Mouse (Mus musculus): ENCODE measurements at regions not wholly inside any gene's neighbourhood (a gene's known extent, or its start where the extent isn't known, plus 50 kb on each side); places are given as distances from the start of the nearest gene placed in this dataset.

GRCm38 (mm10) chr8:8418929-8419328 lies 242.1 kb downstream of the Efnb2 start:
- no peaks in the 10 kb centered on the region for H3K36me3 ChIP-seq (replicated peaks; ENCODE audit: control insufficient read depth, insufficient read depth, low read depth)
- H3K4me2 ChIP-seq (ENCODE audit: low read depth), result no peak overlapping the region
- H3K9ac ChIP-seq (replicated peaks), result no peak overlapping the region
- no peak for TF ChIP-seq EP300 (IDR thresholded peaks at IDR 0.05; ENCODE audit: low read depth)
- no peak for TF ChIP-seq CTCF (IDR thresholded peaks at IDR 0.05; ENCODE audit: low read depth)
- no peaks in the 10 kb centered on the region for H3K27me3 ChIP-seq (ENCODE audit: control insufficient read depth, insufficient read depth, low read length)
- WGBS (ENCODE audit: insufficient replicate concordance), result 64% methylated on average over 6 of the region's 6 CpGs
- ATAC-seq (ENCODE audit: insufficient read depth) (no peak), DNase-seq (ENCODE audit: low read depth in 3 of 3, low spot score in 3 of 3) (no peak)
- H3K4me1 ChIP-seq (replicated peaks; ENCODE audit: control insufficient read depth in 2 of 2, insufficient read depth in 2 of 2, low read length in 1 of 2), result no peaks in the 10 kb centered on the region
- H3K27ac ChIP-seq, result no peak overlapping the region
- no peaks in the 10 kb centered on the region for H3K9me3 ChIP-seq (ENCODE audit: control insufficient read depth, low read length)
- no peak overlapping the region for H3K4me3 ChIP-seq (ENCODE audit: insufficient read depth in 1 of 2, low read depth in 2 of 2, low read length in 2 of 2)

- DNase-seq (ENCODE audit: low read depth in 3 of 3, low spot score in 3 of 3) (no peak), ATAC-seq (ENCODE audit: insufficient read depth) (no peak)
- no peak overlapping the region for H3K4me2 ChIP-seq (ENCODE audit: low read depth)
- H3K4me1 ChIP-seq (replicated peaks; ENCODE audit: control insufficient read depth in 2 of 2, insufficient read depth in 2 of 2, low read length in 1 of 2), result no peaks in the 10 kb centered on the region
- no peaks in the 10 kb centered on the region for H3K36me3 ChIP-seq (replicated peaks; ENCODE audit: control insufficient read depth, insufficient read depth, low read depth)
- H3K9me3 ChIP-seq (ENCODE audit: control insufficient read depth, low read length), result no peaks in the 10 kb centered on the region
- no peak overlapping the region for H3K4me3 ChIP-seq (ENCODE audit: insufficient read depth in 1 of 2, low read depth in 2 of 2, low read length in 2 of 2)
- no peak overlapping the region for H3K27ac ChIP-seq
- WGBS (ENCODE audit: insufficient replicate concordance), result 48% methylated on average over 2 of the region's 2 CpGs
- no peak overlapping the region for H3K9ac ChIP-seq (replicated peaks)
- H3K27me3 ChIP-seq (ENCODE audit: control insufficient read depth, insufficient read depth, low read length), result no peaks in the 10 kb centered on the region
- TF ChIP-seq CTCF (IDR thresholded peaks at IDR 0.05; ENCODE audit: low read depth), result no peak
- no peak for TF ChIP-seq EP300 (IDR thresholded peaks at IDR 0.05; ENCODE audit: low read depth)
Observed at GRCm38 (mm10) chr8:8418525-8418924, 242.5 kb downstream of the Efnb2 start.

GRCm38 (mm10) chr8:8416092-8416701 lies 244.8 kb downstream of the Efnb2 start:
- TF ChIP-seq CTCF (IDR thresholded peaks at IDR 0.05; ENCODE audit: low read depth) (no peak), EP300 (IDR thresholded peaks at IDR 0.05; ENCODE audit: low read depth) (no peak)
- 50% methylated on average over 10 of the region's 10 CpGs for WGBS (ENCODE audit: insufficient replicate concordance)
- Histone ChIP-seq H3K27ac (no peak overlapping the region), H3K9me3 (ENCODE audit: control insufficient read depth, low read length) (no peaks in the 10 kb centered on the region), H3K4me2 (ENCODE audit: low read depth) (no peak overlapping the region), H3K4me3 (ENCODE audit: insufficient read depth in 1 of 2, low read depth in 2 of 2, low read length in 2 of 2) (no peak overlapping the region), H3K36me3 (replicated peaks; ENCODE audit: control insufficient read depth, insufficient read depth, low read depth) (no peaks in the 10 kb centered on the region), H3K4me1 (replicated peaks; ENCODE audit: control insufficient read depth in 2 of 2, insufficient read depth in 2 of 2, low read length in 1 of 2) (no peaks in the 10 kb centered on the region), H3K9ac (replicated peaks) (no peak overlapping the region), H3K27me3 (ENCODE audit: control insufficient read depth, insufficient read depth, low read length) (no peaks in the 10 kb centered on the region)
- no peak for DNase-seq (ENCODE audit: low read depth in 3 of 3, low spot score in 3 of 3)
- ATAC-seq (ENCODE audit: insufficient read depth), result no peak

DNA sequence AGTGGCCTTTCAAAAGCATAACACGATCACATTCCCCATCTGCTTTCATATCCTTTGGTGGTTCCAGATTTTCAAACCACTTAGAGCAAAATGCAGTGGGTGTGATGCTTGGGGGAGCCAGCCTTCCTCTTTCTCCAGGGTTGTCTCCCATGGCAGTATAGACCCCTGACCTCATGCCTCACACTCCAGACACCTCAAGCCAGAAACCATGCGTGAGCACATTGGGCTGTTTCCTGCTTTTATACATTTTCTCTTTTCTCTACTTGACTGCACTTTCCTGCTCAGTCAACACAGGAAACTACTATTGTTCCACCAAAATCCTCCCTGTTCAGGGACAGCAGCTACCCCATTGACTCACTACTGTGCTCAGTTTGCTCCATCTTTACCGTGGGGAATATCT lies 253.7 kb downstream of the Efnb2 start:
- no peaks in the 10 kb centered on the region for H3K36me3 ChIP-seq (replicated peaks; ENCODE audit: control insufficient read depth, insufficient read depth, low read depth)
- no peaks in the 10 kb centered on the region for H3K27me3 ChIP-seq (ENCODE audit: control insufficient read depth, insufficient read depth, low read length)
- 27% methylated on average over 3 of the region's 3 CpGs for WGBS (ENCODE audit: insufficient replicate concordance)
- no peaks in the 10 kb centered on the region for H3K9me3 ChIP-seq (ENCODE audit: control insufficient read depth, low read length)
- no peak overlapping the region for H3K4me2 ChIP-seq (ENCODE audit: low read depth)
- TF ChIP-seq EP300 (IDR thresholded peaks at IDR 0.05; ENCODE audit: low read depth) (no peak), CTCF (IDR thresholded peaks at IDR 0.05; ENCODE audit: low read depth) (no peak)
- DNase-seq (ENCODE audit: low read depth in 3 of 3, low spot score in 3 of 3) (no peak), ATAC-seq (ENCODE audit: insufficient read depth) (no peak)
- H3K4me3 ChIP-seq (ENCODE audit: insufficient read depth in 1 of 2, low read depth in 2 of 2, low read length in 2 of 2), result no peak overlapping the region
- H3K4me1 ChIP-seq (replicated peaks; ENCODE audit: control insufficient read depth in 2 of 2, insufficient read depth in 2 of 2, low read length in 1 of 2), result no peaks in the 10 kb centered on the region
- H3K9ac ChIP-seq (replicated peaks), result no peak overlapping the region
- H3K27ac ChIP-seq, result no peak overlapping the region

- ATAC-seq (ENCODE audit: insufficient read depth) (no peak), DNase-seq (ENCODE audit: low read depth in 3 of 3, low spot score in 3 of 3) (no peak)
- H3K36me3 ChIP-seq (replicated peaks; ENCODE audit: control insufficient read depth, insufficient read depth, low read depth), result no peaks in the 10 kb centered on the region
- H3K9me3 ChIP-seq (ENCODE audit: control insufficient read depth, low read length), result no peaks in the 10 kb centered on the region
- H3K4me2 ChIP-seq (ENCODE audit: low read depth), result no peak overlapping the region
- no peak overlapping the region for H3K9ac ChIP-seq (replicated peaks)
- TF ChIP-seq EP300 (IDR thresholded peaks at IDR 0.05; ENCODE audit: low read depth), result no peak
- TF ChIP-seq CTCF (IDR thresholded peaks at IDR 0.05; ENCODE audit: low read depth), result no peak
- WGBS (ENCODE audit: insufficient replicate concordance), result 70% methylated on average over 3 of the region's 3 CpGs
- H3K4me3 ChIP-seq (ENCODE audit: insufficient read depth in 1 of 2, low read depth in 2 of 2, low read length in 2 of 2), result no peak overlapping the region
- H3K27me3 ChIP-seq (ENCODE audit: control insufficient read depth, insufficient read depth, low read length), result no peaks in the 10 kb centered on the region
- H3K4me1 ChIP-seq (replicated peaks; ENCODE audit: control insufficient read depth in 2 of 2, insufficient read depth in 2 of 2, low read length in 1 of 2), result no peaks in the 10 kb centered on the region
- H3K27ac ChIP-seq, result no peak overlapping the region
Observed at GRCm38 (mm10) chr8:8403410-8403809, 257.6 kb downstream of the Efnb2 start.

Measured in liver, embryonic 14.5 days (tissue).